Mouse (Mus musculus) stomach, embryonic 14.5 days (tissue): ENCODE results near the gene Exosc1. TPM values are rescaled to one million over a fixed set of nuclear protein-coding genes. Genes with fewer than 3 reads are reported as not detected.
A peak's percentile ranks its signal among the peaks of the same experiment; 100 is the strongest.
"Not testable (repeated sequence)": the region's sequence is repeated elsewhere in the genome, so short reads cannot be mapped to it uniquely, and the experiment has no call there.

Experiments
- ATAC-seq: fragments of 200-750 bp; cut with Nextera tagmentation; 2 replicates; pipeline ENCODE4 v1.8.0; 2017; ENCODE audit warnings: low read depth, moderate TSS enrichment; ENCODE audit not compliant: insufficient number of reproducible peaks, insufficient read depth, low FRiP score
- H3K27ac ChIP-seq: fragments of 300-500 bp; sonication (generic); 2 replicates; pipeline ENCODE4 v1.5.1; 2014; ENCODE audit warnings: mild to moderate bottlenecking, low read length, moderate library complexity, mixed read lengths
- H3K27me3 ChIP-seq: fragments of 300-500 bp; sonication (generic); 2 replicates; pipeline ENCODE4 v1.6.1; 2014; ENCODE audit warnings: low read length, control low read depth, mixed read lengths; ENCODE audit not compliant: control insufficient read depth, insufficient read depth
- H3K36me3 ChIP-seq: fragments of 300-500 bp; sonication (generic); 2 replicates; pipeline ENCODE4 v1.6.1; 2014; ENCODE audit warnings: mild to moderate bottlenecking, control low read depth, low read length, moderate library complexity, mixed read lengths; ENCODE audit not compliant: control insufficient read depth, insufficient read depth
- H3K4me1 ChIP-seq: fragments of 300-500 bp; sonication (generic); 2 replicates; pipeline ENCODE4 v1.6.1; 2014; ENCODE audit warnings: low read length, control low read depth, mixed read lengths; ENCODE audit not compliant: control insufficient read depth, insufficient read depth
- H3K4me2 ChIP-seq: fragments of 300-500 bp; sonication (generic); replicated peaks from 2 replicates; pipeline ENCODE4 v1.6.1; 2014; ENCODE audit warnings: low read depth, low read length, control low read depth
- H3K4me3 ChIP-seq: fragments of 300-500 bp; sonication (generic); 2 replicates; pipeline ENCODE4 v1.5.1; 2014; ENCODE audit warnings: low read depth, low read length, control low read depth
- H3K9ac ChIP-seq: fragments of 300-500 bp; sonication (generic); replicated peaks from 2 replicates; pipeline ENCODE4 v1.6.1; 2014; ENCODE audit warnings: low read depth, mild to moderate bottlenecking, control low read depth, low read length, moderate library complexity, mixed read lengths
- H3K9me3 ChIP-seq: fragments of 300-500 bp; sonication (generic); 2 replicates; pipeline ENCODE4 v1.6.1; 2016; ENCODE audit warnings: low read depth, low read length, control low read depth; ENCODE audit not compliant: control insufficient read depth
- WGBS: fragments of 180-500 bp; shearing (Covaris S2); extraction: QIAGEN DNeasy Blood & Tissue Kit; methylation state at CpG from one replicate; pipeline ENCODE4 v1.1.7; 2014; 5-methylcytosine and 5-hydroxymethylcytosine counted together
- polyA plus RNA-seq: library from polyadenylated mRNA; unstranded; fragments of >200 nt; fragmentation: Nextera tagmentation; extraction: Ambion mirVana; gene quantifications from 2 replicates; pipeline ENCODE4 v1.2.1, GENCODE M21; 2014

Gene Exosc1
- polyA plus RNA-seq, 1 experiment from 2014 or later, result 79.9 TPM

- Histone ChIP-seq H3K4me3 (no peak overlapping the region), H3K4me1 (no peaks in the 10 kb centered on the region), H3K4me2 (no peak overlapping the region), H3K36me3 (peaks cover 59% of the 10 kb centered on the region), H3K27ac (no peak overlapping the region), H3K9me3 (no peaks in the 10 kb centered on the region), H3K27me3 (no peaks in the 10 kb centered on the region), H3K9ac (no peak overlapping the region)
- no peak for ATAC-seq
- WGBS, result 72% methylated on average over 4 of the region's 4 CpGs
Measured at GRCm38 (mm10) chr19:41919471-41919870, 13.8 kb downstream of the Exosc1 start.

- no peak for ATAC-seq
- Histone ChIP-seq H3K27me3 (no peaks in the 10 kb centered on the region), H3K36me3 (peaks cover 43% of the 10 kb centered on the region), H3K27ac (no peak overlapping the region), H3K4me1 (peaks cover 14% of the 10 kb centered on the region; the same call in 1 of the 2 replicates), H3K4me3 (no peak overlapping the region), H3K9ac (no peak overlapping the region), H3K4me2 (no peak overlapping the region), H3K9me3 (no peaks in the 10 kb centered on the region)
- 81% methylated on average over 4 of the region's 4 CpGs for WGBS
Measured at GRCm38 (mm10) chr19:41916853-41917252, 16.4 kb downstream of the Exosc1 start.

GRCm38 (mm10) chr19:41915294-41915693 lies 17.9 kb downstream of the Exosc1 start:
- Histone ChIP-seq H3K27me3 (no peaks in the 10 kb centered on the region), H3K4me1 (peaks cover 14% of the 10 kb centered on the region; the same call in 1 of the 2 replicates), H3K4me2 (no peak overlapping the region), H3K9ac (no peak overlapping the region), H3K36me3 (peaks cover 39% of the 10 kb centered on the region), H3K9me3 (no peaks in the 10 kb centered on the region), H3K27ac (no peak overlapping the region), H3K4me3 (no peak overlapping the region)
- ATAC-seq, result no peak
- 84% methylated on average over 3 of the region's 3 CpGs for WGBS

- not testable (repeated sequence) for H3K27ac ChIP-seq, H3K27me3 ChIP-seq, H3K4me2 ChIP-seq, H3K9me3 ChIP-seq, H3K4me3 ChIP-seq, ATAC-seq, H3K9ac ChIP-seq
- H3K4me1 ChIP-seq, result peaks cover 14% of the 10 kb centered on the region; the same call in 1 of the 2 replicates
- peaks cover 34% of the 10 kb centered on the region for H3K36me3 ChIP-seq
Measured at GRCm38 (mm10) chr19:41914592-41914882, 18.7 kb downstream of the Exosc1 start.

- Histone ChIP-seq H3K4me2 (peak overlapping the region; percentile 87), H3K4me3 (peak overlapping the region; percentile 96), H3K9ac (peak overlapping the region; percentile 92; the same call in 1 of the 2 replicates), H3K9me3 (no peaks in the 10 kb centered on the region), H3K27me3 (no peaks in the 10 kb centered on the region), H3K4me1 (peaks cover 14% of the 10 kb centered on the region; the same call in 1 of the 2 replicates), H3K27ac (no peak overlapping the region), H3K36me3 (peaks cover 29% of the 10 kb centered on the region)
- no peak for ATAC-seq
- WGBS, result 39% methylated on average over 6 of the region's 6 CpGs
Measured at GRCm38 (mm10) chr19:41913774-41914591, 19.2 kb downstream of the Exosc1 start.

- peaks cover 22% of the 10 kb centered on the region for H3K36me3 ChIP-seq
- H3K27me3 ChIP-seq, result no peaks in the 10 kb centered on the region
- H3K4me2 ChIP-seq, result peak overlapping the region; percentile 87
- H3K9me3 ChIP-seq, result no peaks in the 10 kb centered on the region
- peaks cover 19% of the 10 kb centered on the region; the same call in 1 of the 2 replicates for H3K4me1 ChIP-seq
- H3K9ac ChIP-seq, result peak overlapping the region; percentile 92
- peak overlapping the region; percentile 96 for H3K4me3 ChIP-seq
- WGBS, result under 1% methylated on average over 44 of the region's 53 CpGs
- ATAC-seq, result peak; percentile 25; the same call in 1 of the 2 replicates
- peak overlapping the region; percentile 89 for H3K27ac ChIP-seq
Measured at GRCm38 (mm10) chr19:41912121-41913080, 20.8 kb downstream of the Exosc1 start.

- peaks cover 13% of the 10 kb centered on the region for H3K36me3 ChIP-seq
- H3K27ac ChIP-seq, result peak within 1 kb of the TSS; percentile 89
- WGBS, result 6% methylated on average over 54 of the region's 54 CpGs
Measured at GRCm38 (mm10) chr19:41911178-41912073, 21.8 kb downstream of the Exosc1 start, which contains the start of gene Pgam1. Gene Pgam1, plus strand, starts transcription at chr19:41911923.

More at GRCm38 (mm10) chr19:41911178-41912073, 21.8 kb downstream of the Exosc1 start, which contains the start of gene Pgam1:
- Histone ChIP-seq H3K4me1 (peaks cover 23% of the 10 kb centered on the region; the same call in 1 of the 2 replicates), H3K9me3 (no peaks in the 10 kb centered on the region), H3K27me3 (no peaks in the 10 kb centered on the region), H3K4me2 (peak within 1 kb of the TSS; percentile 87), H3K4me3 (peak within 1 kb of the TSS; percentile 96), H3K9ac (peak within 1 kb of the TSS; percentile 92)
- peak; percentile 90 for ATAC-seq
